Mouse (Mus musculus) ES-E14 (cell line): ENCODE measurements around the gene Bag5. TPM values are rescaled to one million over a fixed set of nuclear protein-coding genes. Genes with fewer than 3 reads are reported as not detected.
"Not testable (repeated sequence)": the region's sequence is repeated elsewhere in the genome, so short reads cannot be mapped to it uniquely, and the experiment has no call there.

Source experiments
- DNase-seq: peaks from one replicate; pipeline ENCODE4 v3.0.0-alpha.2; 2013; ENCODE audit warnings: low read depth, low spot score
- H3K27ac ChIP-seq: 2 replicates; pipeline ENCODE4 v1.5.1; 2012; ENCODE audit warnings: low read depth, mild to moderate bottlenecking, low read length, moderate library complexity, mixed read lengths; ENCODE audit not compliant: poor library complexity, insufficient read depth, severe bottlenecking
- H3K36me3 ChIP-seq: 2 replicates; pipeline ENCODE4 v1.6.1; 2012; ENCODE audit warnings: mild to moderate bottlenecking, low read length, moderate library complexity, mixed read lengths; ENCODE audit not compliant: control insufficient read depth, poor library complexity, insufficient read depth, severe bottlenecking
- H3K4me1 ChIP-seq, 2 experiments: fragments of 150-350 bp in 1 of 2; sonication (generic) in 1 of 2; 2 replicates each; pipeline ENCODE4 v1.6.1; 2012; ENCODE audit warnings: low read length in 2 of 2, mild to moderate bottlenecking in 1 of 2, mixed read lengths in 1 of 2; ENCODE audit not compliant: control insufficient read depth in 2 of 2, insufficient read depth in 2 of 2, poor library complexity in 1 of 2
- H3K4me3 ChIP-seq, 2 experiments: fragments of 150-350 bp in 1 of 2; sonication (generic) in 1 of 2; 2 replicates each; pipeline ENCODE4 v1.5.1; 2012; ENCODE audit warnings: low read length in 2 of 2, low read depth in 1 of 2, mild to moderate bottlenecking in 1 of 2, mixed read lengths in 1 of 2; ENCODE audit not compliant: insufficient read depth in 1 of 2, poor library complexity in 1 of 2, severe bottlenecking in 1 of 2
- H3K9ac ChIP-seq: 2 replicates; pipeline ENCODE4 v1.6.1; 2012; ENCODE audit warnings: low read depth, mild to moderate bottlenecking, low read length, mixed read lengths; ENCODE audit not compliant: poor library complexity, insufficient read depth, severe bottlenecking
- H3K9me3 ChIP-seq: fragments of 150-350 bp; sonication (generic); 2 replicates; pipeline ENCODE4 v1.6.1; 2012; ENCODE audit warnings: low read depth, mild to moderate bottlenecking, low read length; ENCODE audit not compliant: control insufficient read depth, insufficient read depth
- CHD2 ChIP-seq: IDR thresholded peaks from 2 replicates; pipeline ENCODE4 v1.6.1; 2014; ENCODE audit warnings: mild to moderate bottlenecking, low read depth, low read length, inconsistent platforms
- HCFC1 ChIP-seq: IDR thresholded peaks from 2 replicates; pipeline ENCODE4 v1.6.1; 2012; ENCODE audit warnings: low read length, inconsistent platforms, borderline replicate concordance; ENCODE audit not compliant: insufficient read depth
- MAFK ChIP-seq: IDR thresholded peaks from 2 replicates; pipeline ENCODE4 v1.6.1; 2014; ENCODE audit warnings: mild to moderate bottlenecking, low read depth, low read length, inconsistent platforms; ENCODE audit not compliant: insufficient read depth
- ZC3H11A ChIP-seq: IDR thresholded peaks from 2 replicates; pipeline ENCODE4 v1.6.1; 2012; ENCODE audit warnings: low read depth, mild to moderate bottlenecking, inconsistent platforms, low read length, borderline replicate concordance
- ZNF384 ChIP-seq: IDR thresholded peaks from 2 replicates; pipeline ENCODE4 v1.6.1; 2012; ENCODE audit warnings: low read depth, low read length, inconsistent platforms
- in situ Hi-C, 2 experiments: fragments of 600-800 bp; cut with MboI; formaldehyde crosslinking; loops; one replicate each; pipeline ENCODE4 v1.15.1; 2025; ENCODE audit warnings: low sequenced_read_pairs in 2 of 2, inconsistent platforms in 1 of 2; ENCODE audit not compliant: unreplicated experiment in 2 of 2
- total RNA-seq: library from RNA; depleted of rRNA; stranded (reverse); fragments of 300-350 nt; gene quantifications from 2 replicates; pipeline ENCODE4 v1.2.3, GENCODE M21; 2012

Gene Bag5
- total RNA-seq, 1 experiment = 14.8 TPM

DNA sequence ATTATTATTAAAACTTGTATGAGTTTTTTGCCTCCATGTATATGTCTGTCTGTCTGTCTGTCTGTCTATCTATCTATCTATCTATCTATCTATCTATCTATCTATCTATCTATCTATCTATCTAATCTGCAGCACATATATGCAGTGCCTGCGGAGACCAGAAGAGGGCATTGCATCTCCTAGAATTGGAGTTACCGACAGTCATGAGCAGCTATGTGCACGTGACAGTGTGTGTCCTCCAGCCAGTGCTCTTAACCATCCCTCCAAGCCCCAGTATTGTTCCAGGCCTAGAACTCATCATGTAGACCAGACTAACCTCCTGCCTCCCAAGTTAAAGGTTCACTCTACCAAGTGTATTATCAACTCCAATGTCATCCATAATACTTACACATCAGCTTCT lies 25.7 kb upstream of the Bag5 start:
- Histone ChIP-seq H3K4me1 (0 out of 4 replicates have a peak, but pooled peaks cover 0 to 1% of the 10 kb centered on the region in 2 experiments), H3K9ac (no peak overlapping the region), H3K9me3 (no peaks in the 10 kb centered on the region), H3K27ac (no peak overlapping the region), H3K36me3 (no peaks in the 10 kb centered on the region), H3K4me3 (no peak overlapping the region)
- no peak for DNase-seq
- in situ Hi-C loops = no loop called here
- TF ChIP-seq ZC3H11A (0 out of 2 replicates have a peak, but pooled peaks have one; percentile 22), CHD2 (no peak)

DNA sequence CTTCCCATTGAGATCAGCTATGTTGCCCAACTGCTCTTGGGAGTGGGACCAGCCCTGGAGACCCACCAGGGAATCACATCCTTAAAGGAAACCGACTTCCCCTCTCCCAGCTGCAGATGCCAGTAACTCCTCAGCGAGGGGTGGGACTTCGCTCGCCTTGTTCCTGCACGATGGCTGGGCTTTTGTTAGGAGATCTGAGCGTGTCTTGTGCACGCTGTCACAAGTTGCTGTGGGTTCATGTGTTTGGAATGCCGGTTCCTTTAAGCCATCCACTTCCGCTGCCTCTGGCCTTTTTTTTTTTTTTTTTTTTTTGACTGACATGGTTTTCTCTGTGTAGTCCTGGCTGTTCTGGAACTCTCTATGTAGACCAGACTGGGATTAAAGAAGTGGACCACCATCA lies 24.3 kb upstream of the Bag5 start:
- Histone ChIP-seq H3K36me3 (no peaks in the 10 kb centered on the region), H3K4me3 (no peak overlapping the region), H3K9ac (no peak overlapping the region), H3K9me3 (no peaks in the 10 kb centered on the region), H3K4me1 (0 out of 4 replicates have a peak, but pooled peaks cover 0 to 1% of the 10 kb centered on the region in 2 experiments), H3K27ac (no peak overlapping the region)
- TF ChIP-seq ZNF384 (peak; percentile 88), CHD2 (no peak)
- DNase-seq = no peak
- in situ Hi-C loops = no loop called here

DNA sequence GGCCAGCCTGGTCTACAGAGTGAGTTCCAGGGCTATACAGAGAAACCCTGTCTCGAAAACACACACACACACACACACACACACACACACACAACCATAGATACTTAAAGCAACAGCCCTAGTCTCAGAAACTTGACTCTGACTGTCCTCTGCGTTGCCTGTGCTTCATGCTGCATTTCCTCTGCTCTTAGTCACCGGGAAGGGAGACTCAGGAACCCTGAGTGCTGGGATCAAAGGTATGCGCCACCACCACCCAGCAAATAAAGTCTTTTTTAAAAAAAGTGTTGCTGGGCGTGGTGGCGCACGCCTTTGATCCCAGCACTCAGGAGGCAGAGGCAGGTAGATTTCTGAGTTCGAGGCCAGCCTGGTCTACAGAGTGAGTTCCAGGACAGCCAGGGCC lies 23.6 kb upstream of the Bag5 start:
- H3K9me3 ChIP-seq, H3K4me3 ChIP-seq, H3K36me3 ChIP-seq, DNase-seq, H3K27ac ChIP-seq, H3K4me1 ChIP-seq, in situ Hi-C loops, H3K9ac ChIP-seq: not testable (repeated sequence)

DNA sequence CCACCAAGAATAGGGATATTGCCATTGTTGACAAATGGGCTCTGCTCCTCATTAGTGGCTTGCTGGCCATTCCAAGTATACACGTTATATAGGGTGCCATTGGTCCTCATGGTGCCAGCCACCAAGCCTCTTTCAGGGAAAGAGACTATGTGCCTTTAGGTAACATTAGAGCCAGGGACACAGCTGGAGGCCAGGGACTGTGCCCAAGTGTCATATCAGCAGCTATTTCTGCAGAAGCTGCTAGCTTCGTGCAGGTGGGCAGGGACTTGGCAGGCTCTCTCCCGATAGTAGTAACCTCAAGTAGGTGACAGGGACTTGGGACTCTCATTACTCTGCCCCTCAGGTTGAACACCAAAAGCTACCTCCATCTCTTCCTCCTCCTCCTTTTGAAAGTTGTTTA lies 21.9 kb upstream of the Bag5 start:
- in situ Hi-C loops = no loop called here
- no peak overlapping the region for H3K9ac ChIP-seq
- TF ChIP-seq CHD2 = no peak
- TF ChIP-seq HCFC1 = no peak
- TF ChIP-seq ZC3H11A = no peak
- TF ChIP-seq MAFK = no peak
- TF ChIP-seq ZNF384 = no peak
- H3K9me3 ChIP-seq = no peaks in the 10 kb centered on the region
- H3K27ac ChIP-seq = no peak overlapping the region
- no peak for DNase-seq
- H3K4me3 ChIP-seq = no peak overlapping the region
- peaks cover 5% of the 10 kb centered on the region; the same call in 1 of the 2 replicates for H3K36me3 ChIP-seq
- 0 out of 4 replicates have a peak, but pooled peaks cover 0 to 3% of the 10 kb centered on the region in 2 experiments for H3K4me1 ChIP-seq

DNA sequence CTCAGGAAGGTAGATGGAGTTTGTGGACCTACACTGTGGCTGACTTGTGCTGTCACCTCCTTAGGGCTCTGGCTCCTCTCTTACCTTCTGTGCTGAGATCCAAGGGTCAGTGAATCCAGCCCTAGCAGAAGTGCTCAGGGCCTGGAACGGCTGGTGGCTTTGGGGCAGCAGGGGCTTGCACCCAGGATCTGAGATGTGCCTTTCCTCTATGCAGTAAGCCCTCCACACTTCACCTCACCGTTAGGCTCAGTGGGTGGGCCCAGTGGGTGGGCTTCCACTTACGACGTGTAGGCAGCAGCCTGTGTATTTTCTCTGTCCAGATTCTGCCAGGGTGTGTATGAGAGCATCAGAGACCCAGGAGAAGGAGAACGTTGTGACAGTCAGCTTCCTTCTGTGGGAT lies 19.9 kb upstream of the Bag5 start:
- H3K27ac ChIP-seq = no peak overlapping the region
- H3K4me3 ChIP-seq = no peak overlapping the region
- peaks cover 0 to 8% of the 10 kb centered on the region in 2 experiments; a peak in 2 of 4 replicates for H3K4me1 ChIP-seq
- in situ Hi-C loops = no loop called here
- TF ChIP-seq HCFC1 (no peak), MAFK (no peak), ZNF384 (no peak), ZC3H11A (no peak), CHD2 (no peak)
- H3K9me3 ChIP-seq = no peaks in the 10 kb centered on the region
- peaks cover 5% of the 10 kb centered on the region; the same call in 1 of the 2 replicates for H3K36me3 ChIP-seq
- no peak for DNase-seq
- H3K9ac ChIP-seq = no peak overlapping the region
